Mouse (Mus musculus) v-Abl transformed pro-B cells (cell line): ENCODE data around the gene Asphd1.

Source experiments
- in situ Hi-C, 2 experiments: fragments of 400-800 bp; cut with MboI; formaldehyde crosslinking; loops; one replicate each; pipeline ENCODE4 v1.15.1; 2025; ENCODE audit not compliant: unreplicated experiment in 2 of 2

Gene Asphd1

GRCm38 (mm10) chr7:126949403-126949792 is at the start of gene Asphd1:
Gene Asphd1 (minus strand): TSS chr7:126949582.
- in situ Hi-C loops, result loop anchor here in 1 of 2 experiments (10.0 kb wide), 1 partner anchor 125 kb away; no protein-coding TSS in a partner anchor

- in situ Hi-C loops, result no loop called here
Observed at GRCm38 (mm10) chr7:126996449-126996848, 47.1 kb upstream of the Asphd1 start.

DNA sequence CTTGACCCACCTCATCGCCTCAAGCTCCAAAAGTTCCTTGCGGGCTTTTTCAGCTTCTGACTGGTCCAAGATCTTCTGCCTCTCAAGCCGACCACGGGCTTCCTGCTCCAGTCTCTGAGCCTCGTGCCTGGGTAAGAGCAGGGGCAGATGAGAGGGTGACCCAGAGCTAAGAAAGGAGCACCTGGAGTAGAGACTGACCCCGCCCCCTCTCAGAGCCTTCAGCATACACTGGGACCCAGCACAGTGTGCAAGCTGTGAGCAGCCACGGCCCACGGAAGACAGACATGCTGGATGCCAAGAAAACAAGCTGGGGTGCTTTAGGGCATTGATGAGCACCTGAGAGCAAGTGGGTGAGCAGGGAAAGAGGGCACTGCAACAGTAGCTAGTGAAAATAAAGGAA is 39.4 kb upstream of the Asphd1 start:
- in situ Hi-C loops, result no loop called here

DNA sequence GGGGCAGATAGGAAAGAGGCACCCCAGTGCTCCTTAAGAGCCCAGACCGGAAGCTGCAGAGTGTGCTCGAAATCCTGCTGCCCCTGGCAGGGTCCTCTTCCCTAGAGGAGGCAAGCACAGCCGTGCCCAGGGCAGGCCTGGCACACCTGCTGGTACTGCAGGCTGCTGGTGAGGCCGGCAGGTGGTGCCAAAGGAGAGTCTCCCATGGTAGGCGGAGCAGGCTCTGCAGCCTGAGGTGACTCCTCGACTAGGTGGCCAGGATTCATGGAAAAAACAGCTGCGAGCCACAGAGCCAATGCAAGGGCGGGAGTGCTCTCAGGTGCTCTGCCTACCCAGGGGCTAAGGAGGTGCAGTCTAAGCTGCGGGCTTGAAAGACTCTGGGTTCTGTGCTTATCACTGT is 36.9 kb upstream of the Asphd1 start:
- in situ Hi-C loops, result no loop called here

DNA sequence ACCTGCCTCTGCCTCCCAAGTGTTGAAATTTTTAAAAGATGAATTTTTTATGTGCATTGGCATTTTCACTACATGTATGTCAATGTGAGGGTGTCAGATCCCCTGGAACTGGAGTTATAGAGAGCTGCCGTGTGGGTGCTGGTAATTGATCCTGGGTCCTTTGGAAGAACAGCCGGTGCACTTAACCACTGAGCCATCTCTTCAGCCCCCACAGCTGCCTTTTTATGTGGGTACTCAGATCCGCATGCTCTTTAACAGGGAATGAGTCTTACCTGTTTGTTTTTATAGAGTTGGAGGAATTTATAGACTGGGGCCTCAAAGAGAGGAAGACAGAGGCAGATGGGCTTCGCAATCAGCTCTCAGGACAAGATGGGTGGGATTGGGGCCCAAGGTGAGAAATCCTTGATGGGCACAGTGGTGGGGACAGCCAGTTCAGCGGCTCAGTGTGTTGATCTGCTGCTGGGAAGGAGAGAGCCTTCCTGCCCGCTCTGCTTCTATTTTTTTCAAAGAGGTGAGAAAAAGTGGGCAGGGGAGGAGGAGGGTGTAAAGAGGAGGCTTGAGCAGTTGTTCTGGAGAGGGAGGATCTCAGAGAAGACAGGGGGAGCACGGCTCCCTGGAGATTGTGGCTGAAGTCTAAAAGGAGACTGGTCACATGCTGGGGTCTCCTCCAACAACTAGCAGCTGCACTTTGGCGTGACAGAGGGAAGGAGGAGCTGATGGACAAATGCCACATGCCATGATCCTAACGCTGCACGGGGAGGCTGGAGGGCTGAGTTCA is 35.5 kb upstream of the Asphd1 start:
- in situ Hi-C loops, result no loop called here

- in situ Hi-C loops, result no loop called here
Observed at GRCm38 (mm10) chr7:126983113-126983512, 33.7 kb upstream of the Asphd1 start.

DNA sequence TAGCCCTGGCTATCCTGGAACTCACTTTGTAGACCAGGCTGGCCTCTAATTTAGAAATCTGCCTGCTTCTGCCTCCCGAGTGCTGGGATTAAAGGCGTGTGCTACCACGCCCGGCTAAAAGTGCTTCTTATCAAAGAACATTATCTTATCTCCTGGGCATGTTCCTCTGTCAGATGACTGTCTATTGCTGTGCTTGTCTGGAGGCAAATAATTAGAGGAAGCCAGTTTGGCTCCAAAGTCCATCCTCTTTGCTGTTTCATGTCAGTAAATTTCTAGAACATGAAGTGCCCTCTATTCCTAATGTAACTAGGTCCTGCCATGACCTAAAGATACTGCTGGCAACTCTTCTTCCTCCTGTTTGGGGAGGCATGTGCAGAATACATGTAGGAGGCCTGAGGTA is 32.7 kb upstream of the Asphd1 start:
- in situ Hi-C loops, result no loop called here

GRCm38 (mm10) chr7:126981601-126982000 is 32.2 kb upstream of the Asphd1 start:
- in situ Hi-C loops, result no loop called here

- in situ Hi-C loops, result loop anchor here in 1 of 2 experiments (5.0 kb wide), 1 partner anchor 33 kb away; the partner anchor contains the start of gene Mvp
Observed at GRCm38 (mm10) chr7:126978841-126979240, 29.5 kb upstream of the Asphd1 start.

GRCm38 (mm10) chr7:126976878-126977459 is 27.6 kb upstream of the Asphd1 start:
- in situ Hi-C loops, result loop anchor here in 1 of 2 experiments (5.0 kb wide), 1 partner anchor 35 kb away; the partner anchor contains the start of gene Mvp

GRCm38 (mm10) chr7:126975950-126976866 is 26.8 kb upstream of the Asphd1 start, which contains the start of gene Cdiptos:
Gene Cdiptos (minus strand): TSS chr7:126976098.
- in situ Hi-C loops, result loop anchor here in 1 of 2 experiments (5.0 kb wide), 1 partner anchor 36 kb away; the partner anchor contains the start of gene Mvp

DNA sequence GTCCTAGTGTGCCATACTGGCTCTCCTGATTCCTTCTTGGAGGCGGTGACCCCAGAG is 26.3 kb upstream of the Asphd1 start, which contains the start of gene Cdipt:
Cdipt (plus strand) TSS at position 22 of the 57 bp plus-strand sequence.
- in situ Hi-C loops, result loop anchor here in 1 of 2 experiments (5.0 kb wide), 1 partner anchor 37 kb away; the partner anchor contains the start of gene Mvp

GRCm38 (mm10) chr7:126975493-126975892 is 26.1 kb upstream of the Asphd1 start:
- in situ Hi-C loops, result loop anchor here in 1 of 2 experiments (5.0 kb wide), 1 partner anchor 37 kb away; the partner anchor contains the start of gene Mvp

DNA sequence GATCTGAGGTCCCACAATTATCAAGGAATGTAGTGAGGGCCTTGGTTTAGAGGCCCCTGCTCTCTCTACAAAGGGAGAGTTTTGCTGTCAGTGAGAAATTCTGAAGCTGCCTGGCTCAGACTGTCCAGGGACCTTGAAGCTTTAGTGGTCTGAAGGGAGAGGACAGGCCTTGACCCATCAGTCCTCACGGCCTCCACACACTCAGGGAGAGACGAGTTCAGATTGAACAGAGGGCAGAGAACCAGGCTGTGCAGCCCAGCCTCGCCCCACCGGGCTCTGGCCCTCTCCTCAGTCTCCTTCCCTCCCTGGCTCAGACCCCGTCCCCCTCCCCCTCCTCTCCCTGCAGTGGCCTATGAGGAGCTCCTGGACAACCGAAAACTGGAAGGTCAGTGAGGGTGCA is 18.0 kb upstream of the Asphd1 start:
- in situ Hi-C loops, result loop anchor here in 1 of 2 experiments (25.0 kb wide), 1 partner anchor 130 kb away; the partner anchor contains the start of genes 4930451I11Rik and Doc2a

GRCm38 (mm10) chr7:126965568-126965967 is 16.2 kb upstream of the Asphd1 start:
- in situ Hi-C loops, result loop anchor here in 1 of 2 experiments (25.0 kb wide), 1 partner anchor 128 kb away; the partner anchor contains the start of genes 4930451I11Rik and Doc2a

- in situ Hi-C loops, result loop anchor here in 1 of 2 experiments (25.0 kb wide), 1 partner anchor 126 kb away; the partner anchor contains the start of genes 4930451I11Rik and Doc2a
Observed at GRCm38 (mm10) chr7:126963548-126964286, 14.3 kb upstream of the Asphd1 start.

DNA sequence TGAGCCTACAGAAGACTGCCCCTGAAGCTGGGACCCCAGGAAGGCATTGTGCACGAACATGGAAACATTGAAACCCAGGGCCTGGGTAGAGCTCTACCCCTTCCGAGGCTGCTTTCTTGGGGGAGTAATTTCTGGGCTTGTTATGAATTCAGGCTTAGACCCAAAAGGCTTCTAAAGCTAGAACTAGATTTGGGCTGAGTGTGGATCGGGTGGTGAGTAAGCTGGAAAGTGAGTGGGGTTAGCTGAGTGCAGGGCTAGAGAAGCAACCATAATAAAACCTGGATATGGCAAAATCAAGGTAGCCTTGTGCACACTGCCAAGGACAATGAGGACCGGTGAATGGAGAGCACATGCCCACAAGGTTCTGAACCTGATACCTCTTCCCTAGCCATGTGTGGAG is 12.6 kb upstream of the Asphd1 start:
- in situ Hi-C loops, result loop anchor here in 1 of 2 experiments (25.0 kb wide), 1 partner anchor 125 kb away; the partner anchor contains the start of genes 4930451I11Rik and Doc2a

DNA sequence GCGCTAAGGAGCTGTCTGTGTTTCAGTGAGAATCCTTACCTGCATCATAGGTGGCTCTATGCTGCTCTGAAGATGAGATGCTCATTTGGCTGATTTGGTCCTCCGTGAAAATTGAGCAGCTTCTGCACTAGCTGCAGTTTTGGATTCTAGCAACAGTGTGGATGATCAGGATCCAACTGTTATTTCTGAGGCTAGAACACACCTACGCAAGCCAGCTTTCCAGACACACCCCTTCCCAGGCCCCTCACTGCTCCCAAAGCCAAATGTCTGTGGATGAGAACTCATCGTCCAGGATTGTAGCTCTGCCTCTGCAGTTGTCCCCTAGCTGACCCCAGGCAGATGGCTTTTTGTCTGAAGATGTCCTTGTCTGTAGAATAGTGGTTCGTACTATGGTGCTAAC is 11.7 kb upstream of the Asphd1 start:
- in situ Hi-C loops, result loop anchor here in 1 of 2 experiments (25.0 kb wide), 1 partner anchor 124 kb away; the partner anchor contains the start of genes 4930451I11Rik and Doc2a

- in situ Hi-C loops, result loop anchor here (10.0 to 25.0 kb wide), 2 partner anchors 45 to 122 kb away; partner anchors contain the start of genes 4930451I11Rik (in 1 of the 2) and Doc2a (in 1 of the 2)
Observed at GRCm38 (mm10) chr7:126959780-126960179, 10.4 kb upstream of the Asphd1 start.
